8 mouse cellular contexts compared by ENCODE assay signal in the genomic region with DNA sequence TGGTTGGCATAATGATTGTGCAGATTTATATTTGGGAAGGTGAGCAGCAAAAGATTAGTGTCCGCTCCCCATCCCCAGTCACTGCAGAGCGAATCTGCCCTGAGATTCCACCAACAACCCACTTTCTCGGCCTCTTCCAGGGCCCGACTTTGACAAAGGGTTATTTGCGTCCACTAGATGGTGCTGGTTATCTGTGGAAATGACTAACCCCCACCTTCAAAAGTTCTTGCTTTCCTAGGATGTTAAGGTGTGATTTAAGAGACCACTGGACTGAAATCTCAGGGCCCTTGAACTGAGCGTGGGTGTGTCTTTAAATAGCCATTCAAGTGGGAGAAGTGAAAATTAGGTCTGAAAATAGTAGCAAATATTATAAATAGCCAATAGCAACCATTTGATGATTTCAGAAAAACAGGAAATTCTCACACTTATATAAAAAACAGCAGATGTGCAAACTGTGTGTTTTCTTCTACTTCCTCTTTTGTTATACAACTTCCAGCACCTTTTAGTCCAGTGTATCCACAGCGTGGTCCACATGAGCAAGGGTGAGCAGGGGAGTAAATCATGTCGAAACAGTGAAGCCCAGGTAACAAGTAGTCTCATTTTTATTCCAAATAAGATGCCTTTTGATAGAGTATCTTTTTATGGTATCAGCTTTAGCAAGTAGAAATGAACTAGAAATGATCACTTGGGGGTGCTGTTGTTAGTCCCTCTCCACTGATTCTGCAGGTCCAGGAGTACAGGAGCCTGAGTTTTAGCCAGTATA. TPM values are rescaled to one million over a fixed set of nuclear protein-coding genes. Genes with fewer than 3 reads are reported as not detected.
DNase-seq lines count a peak whose midpoint lies in the region; ATAC-seq and TF ChIP-seq lines count a peak whose summit lies in the region.

No protein-coding gene starts in this region.

- ATAC-seq in heart, embryonic 11.5 days (replicated peaks; ENCODE audit: insufficient number of reproducible peaks, low FRiP score, low TSS enrichment): no peak

- no peaks in the 10 kb centered on the region for H3K36me3 ChIP-seq in heart, adult 2 months (ENCODE audit: control insufficient read depth, insufficient read depth, low read length)
- no peaks in the 10 kb centered on the region for H3K36me3 ChIP-seq in heart, embryonic 11.5 days (ENCODE audit: control insufficient read depth, insufficient read depth, low read length)
- H3K36me3 ChIP-seq in small intestine, adult 2 months (ENCODE audit: control insufficient read depth, insufficient read depth, low read length): no peaks in the 10 kb centered on the region

- TF ChIP-seq EP300 in heart, adult 2 months (IDR thresholded peaks at IDR 0.05; ENCODE audit: insufficient read depth, low read depth, low read length): no peak

- H3K79me2 ChIP-seq in heart, adult 2 months (replicated peaks; ENCODE audit: control insufficient read depth, insufficient read depth, low read length): no peaks in the 10 kb centered on the region

- H3K9ac ChIP-seq in heart, adult 2 months (ENCODE audit: low read depth, low read length): no peak overlapping the region
- no peak overlapping the region for H3K9ac ChIP-seq in heart, embryonic 11.5 days (ENCODE audit: low read depth, low read length)

- TF ChIP-seq CTCF in heart, adult 2 months (IDR thresholded peaks at IDR 0.05): peak; percentile 85
- TF ChIP-seq CTCF in cortical plate, adult 2 months (IDR thresholded peaks at IDR 0.05; ENCODE audit: extremely low read depth, insufficient read depth, low read length): peak; percentile 73
- TF ChIP-seq CTCF in small intestine, adult 2 months (IDR thresholded peaks at IDR 0.05; ENCODE audit: extremely low read depth, insufficient read length, insufficient replicate concordance, low read depth, low read length): peak; percentile 38; the same call in 1 of the 2 replicates

- DNase-seq in heart, adult 2 months: peak; percentile 29 to 30
- DNase-seq in T-cell, adult 2 months (ENCODE audit: low spot score): peak; percentile 27
- peak; percentile 57 to 79 for DNase-seq in heart, postnatal 10 days
- DNase-seq in layer of hippocampus, adult 9-10 months (ENCODE audit: low spot score): peak; percentile 40
- DNase-seq in mesoderm, embryonic 11.5 days (ENCODE audit: low read depth, low spot score): peak; percentile 79

- no peak overlapping the region for H3K27ac ChIP-seq in heart, adult 2 months
- H3K27ac ChIP-seq in heart, embryonic 11.5 days (ENCODE audit: low read depth, low read length): no peak overlapping the region
- H3K27ac ChIP-seq in cortical plate, adult 2 months (ENCODE audit: insufficient read depth, low read length): no peak overlapping the region
- H3K27ac ChIP-seq in small intestine, adult 2 months (ENCODE audit: insufficient read depth, low read depth, low read length): no peak overlapping the region

- no peak for TF ChIP-seq POLR2A in heart, adult 2 months (IDR thresholded peaks at IDR 0.05; ENCODE audit: insufficient read depth, low read depth, low read length)
- TF ChIP-seq POLR2A in cortical plate, adult 2 months (IDR thresholded peaks at IDR 0.05; ENCODE audit: extremely low read depth, insufficient read depth, low read length): no peak
- TF ChIP-seq POLR2A in small intestine, adult 2 months (IDR thresholded peaks at IDR 0.05; ENCODE audit: low read depth, low read length): no peak

- no peaks in the 10 kb centered on the region for H3K9me3 ChIP-seq in heart, embryonic 11.5 days (replicated peaks; ENCODE audit: control insufficient read depth, low read length)

- no peak overlapping the region for H3K4me3 ChIP-seq in heart, adult 2 months
- no peak overlapping the region for H3K4me3 ChIP-seq in heart, embryonic 11.5 days (ENCODE audit: low read depth, low read length)
- no peak overlapping the region for H3K4me3 ChIP-seq in cortical plate, adult 2 months (ENCODE audit: insufficient read depth, low read length)
- H3K4me3 ChIP-seq in small intestine, adult 2 months (ENCODE audit: low read depth, low read length): no peak overlapping the region

- no peaks in the 10 kb centered on the region for H3K27me3 ChIP-seq in heart, adult 2 months (ENCODE audit: control insufficient read depth, insufficient read depth, low read length)
- H3K27me3 ChIP-seq in heart, embryonic 11.5 days (ENCODE audit: control insufficient read depth, insufficient read depth, low read length): no peaks in the 10 kb centered on the region; the same call in 1 of the 2 replicates
- H3K27me3 ChIP-seq in small intestine, adult 2 months (ENCODE audit: control insufficient read depth, insufficient read depth, low read length): no peaks in the 10 kb centered on the region

- no peak overlapping the region for H3K4me2 ChIP-seq in heart, embryonic 11.5 days

- intact Hi-C loops in heart, adult 2 months (cut with DNase I): loop anchor here (2.0 to 10.0 kb wide), 4 partner anchors 73 to 621 kb away; no protein-coding TSS in a partner anchor
- intact Hi-C loops in heart, postnatal 10 days (cut with DNase I): loop anchor here (1.0 to 10.0 kb wide), 5 partner anchors 73 to 621 kb away; partner anchors contain the start of gene Eif2ak4

- no peaks in the 10 kb centered on the region for H3K4me1 ChIP-seq in heart, adult 2 months (ENCODE audit: control insufficient read depth, insufficient read depth, low read length)
- H3K4me1 ChIP-seq in heart, embryonic 11.5 days (ENCODE audit: control insufficient read depth, insufficient read depth, low read length): no peaks in the 10 kb centered on the region
- no peaks in the 10 kb centered on the region for H3K4me1 ChIP-seq in cortical plate, adult 2 months (ENCODE audit: control insufficient read depth, insufficient read depth, low read length)
- no peaks in the 10 kb centered on the region for H3K4me1 ChIP-seq in small intestine, adult 2 months (ENCODE audit: control insufficient read depth, insufficient read depth, insufficient read length, low read length)

- WGBS in heart, adult 2 months: 17% methylated on average over 8 of the region's 8 CpGs
- 20% methylated on average over 8 of the region's 8 CpGs for WGBS in heart, embryonic 11.5 days (ENCODE audit: insufficient replicate concordance)
- 15% methylated on average over 8 of the region's 8 CpGs for WGBS in small intestine, adult 2 months

RNA-seq across cellular contexts. Expression of gene Fsip1, which starts 6.6 kb away (rescaled TPM):
- total RNA-seq in heart, adult 2 months (2021): not detected
- polyA plus RNA-seq in heart, adult 2 months (2012; rRNA removed): 0.06 TPM in 1 of 2 replicates, not detected in the other
- polyA plus RNA-seq in heart, embryonic 11.5 days (2014; fragmentation: Nextera tagmentation; extraction: Ambion mirVana): 0.14 and 0.34 TPM in 2 replicates
- polyA plus RNA-seq in cortical plate, adult 2 months (2012; rRNA removed): 0.38 and 0.65 TPM in 2 replicates
- not detected for total RNA-seq in heart, postnatal 10 days (2021)
- polyA plus RNA-seq in small intestine, adult 2 months (2012; rRNA removed): 0.05 TPM in 1 of 2 replicates, not detected in the other

Comparison
In these comparisons a context has a peak if more than half of its experiments do, and no peak if none do; other contexts are left out.
1. DNase-seq: peak in every context shown above with its lines; median percentile 79 in mesoderm, embryonic 11.5 days; 68 in heart, postnatal 10 days; 40 in layer of hippocampus, adult 9-10 months; 30 in heart, adult 2 months; 27 in T-cell, adult 2 months.